Mouse (Mus musculus): Measurements from ENCODE around the gene Cd9. TPM values are rescaled to one million over a fixed set of nuclear protein-coding genes. Genes with fewer than 3 reads are reported as not detected.

Cd9 gene
- polyA plus RNA-seq, 1 experiment from 2014 or later, result 43.7 TPM

- H3K4me2 ChIP-seq (ENCODE audit: low read depth), result no peak overlapping the region
- H3K27me3 ChIP-seq (ENCODE audit: control insufficient read depth, insufficient read depth, low read length), result no peaks in the 10 kb centered on the region
- ATAC-seq (ENCODE audit: insufficient read depth, low FRiP score, low TSS enrichment), result no peak
- no peak overlapping the region for H3K9ac ChIP-seq (ENCODE audit: low read length)
- no peak overlapping the region for H3K4me3 ChIP-seq (ENCODE audit: low read depth, low read length)
- no peaks in the 10 kb centered on the region for H3K9me3 ChIP-seq (ENCODE audit: control insufficient read depth, low read length)
- H3K4me1 ChIP-seq (ENCODE audit: control insufficient read depth, insufficient read depth, low read length), result no peaks in the 10 kb centered on the region
- no peaks in the 10 kb centered on the region for H3K36me3 ChIP-seq (ENCODE audit: control insufficient read depth, insufficient read depth, low read length)
- no peak for DNase-seq (ENCODE audit: low spot score)
- no peak overlapping the region for H3K27ac ChIP-seq (ENCODE audit: low read depth, low read length)
- 78% methylated on average over 3 of the region's 3 CpGs for WGBS
These were observed 15.2 kb upstream of the Cd9 start for GRCm38 (mm10) chr6:125509783-125510182.

DNA sequence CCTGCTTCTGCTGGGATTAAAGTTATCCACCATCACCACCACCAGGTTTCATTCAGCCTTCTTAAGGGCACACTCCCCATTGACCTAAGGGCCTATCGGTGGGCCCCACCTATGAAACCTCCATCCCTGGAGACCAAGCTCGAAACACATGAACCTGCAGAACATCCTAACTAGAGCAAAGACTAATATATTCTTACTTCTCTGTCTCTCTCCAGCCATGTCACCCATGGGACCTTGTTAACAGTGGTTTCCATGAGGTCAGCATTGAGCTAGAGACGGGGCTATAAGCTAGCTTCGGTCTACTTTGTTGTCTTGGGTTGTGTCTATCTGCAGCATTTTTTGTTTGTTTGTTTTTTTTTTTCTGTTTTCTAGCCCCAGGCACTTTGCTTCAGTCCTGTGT is 11.8 kb upstream of the Cd9 start:
- Histone ChIP-seq H3K4me3 (ENCODE audit: low read depth, low read length) (no peak overlapping the region), H3K27ac (ENCODE audit: low read depth, low read length) (no peak overlapping the region), H3K36me3 (ENCODE audit: control insufficient read depth, insufficient read depth, low read length) (no peaks in the 10 kb centered on the region), H3K4me2 (ENCODE audit: low read depth) (no peak overlapping the region), H3K4me1 (ENCODE audit: control insufficient read depth, insufficient read depth, low read length) (no peaks in the 10 kb centered on the region), H3K27me3 (ENCODE audit: control insufficient read depth, insufficient read depth, low read length) (no peaks in the 10 kb centered on the region), H3K9me3 (ENCODE audit: control insufficient read depth, low read length) (no peaks in the 10 kb centered on the region), H3K9ac (ENCODE audit: low read length) (no peak overlapping the region)
- DNase-seq (ENCODE audit: low spot score) (no peak), ATAC-seq (ENCODE audit: insufficient read depth, low FRiP score, low TSS enrichment) (no peak)
- WGBS, result 94% methylated on average over 4 of the region's 4 CpGs

DNA sequence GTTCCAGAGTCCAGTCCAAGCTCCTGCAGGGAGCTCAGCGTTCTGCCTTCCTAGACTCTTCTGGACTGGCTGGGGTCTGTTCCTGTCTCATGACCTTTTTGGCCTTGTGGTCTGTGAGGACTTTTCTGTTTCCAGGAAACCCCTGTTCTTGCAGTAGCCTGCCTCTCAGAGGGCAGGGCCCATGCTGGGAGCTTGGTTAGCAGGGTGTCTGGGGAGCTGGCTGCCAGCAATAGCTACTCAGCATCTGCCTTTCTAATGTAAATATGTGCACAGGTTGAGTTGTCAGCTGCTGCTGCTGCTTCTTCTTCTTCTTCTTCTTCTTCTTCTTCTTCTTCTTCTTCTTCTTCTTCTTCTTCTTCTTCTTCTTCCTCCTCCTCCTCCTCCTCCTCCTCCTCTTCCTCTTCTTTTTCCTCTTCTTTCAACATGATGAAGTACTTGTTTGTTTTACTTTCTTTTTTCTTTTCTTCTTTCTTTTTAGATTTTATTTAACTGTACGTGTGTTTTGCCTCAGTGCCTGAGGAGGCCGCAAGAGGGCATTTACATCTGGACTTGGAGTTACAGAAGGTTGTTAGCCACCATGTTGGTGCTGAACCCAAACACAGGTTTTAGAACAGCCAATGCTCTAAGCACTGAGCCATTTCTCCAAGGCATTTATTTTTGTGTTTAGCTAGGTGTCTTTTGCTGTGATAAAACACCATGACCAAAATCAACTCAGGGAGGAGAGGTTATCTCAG is 10.2 kb upstream of the Cd9 start:
- H3K9ac ChIP-seq (ENCODE audit: low read length), result no peak overlapping the region
- H3K27me3 ChIP-seq (ENCODE audit: control insufficient read depth, insufficient read depth, low read length), result no peaks in the 10 kb centered on the region
- 39% methylated on average over 3 of the region's 3 CpGs for WGBS
- no peak overlapping the region for H3K4me2 ChIP-seq (ENCODE audit: low read depth)
- H3K9me3 ChIP-seq (ENCODE audit: control insufficient read depth, low read length), result no peaks in the 10 kb centered on the region
- H3K27ac ChIP-seq (ENCODE audit: low read depth, low read length), result no peak overlapping the region
- ATAC-seq (ENCODE audit: insufficient read depth, low FRiP score, low TSS enrichment) (no peak), DNase-seq (ENCODE audit: low spot score) (no peak)
- no peak overlapping the region for H3K4me3 ChIP-seq (ENCODE audit: low read depth, low read length)
- no peaks in the 10 kb centered on the region for H3K4me1 ChIP-seq (ENCODE audit: control insufficient read depth, insufficient read depth, low read length)
- no peaks in the 10 kb centered on the region for H3K36me3 ChIP-seq (ENCODE audit: control insufficient read depth, insufficient read depth, low read length)

- H3K36me3 ChIP-seq (ENCODE audit: control insufficient read depth, insufficient read depth, low read length), result no peaks in the 10 kb centered on the region
- H3K4me2 ChIP-seq (ENCODE audit: low read depth), result no peak overlapping the region
- ATAC-seq (ENCODE audit: insufficient read depth, low FRiP score, low TSS enrichment) (no peak), DNase-seq (ENCODE audit: low spot score) (no peak)
- H3K4me1 ChIP-seq (ENCODE audit: control insufficient read depth, insufficient read depth, low read length), result no peaks in the 10 kb centered on the region
- H3K9me3 ChIP-seq (ENCODE audit: control insufficient read depth, low read length), result no peaks in the 10 kb centered on the region
- no peak overlapping the region for H3K27ac ChIP-seq (ENCODE audit: low read depth, low read length)
- H3K27me3 ChIP-seq (ENCODE audit: control insufficient read depth, insufficient read depth, low read length), result no peaks in the 10 kb centered on the region
- 90% methylated on average over 11 of the region's 11 CpGs for WGBS
- H3K9ac ChIP-seq (ENCODE audit: low read length), result no peak overlapping the region
- H3K4me3 ChIP-seq (ENCODE audit: low read depth, low read length), result no peak overlapping the region
These were observed 8.7 kb upstream of the Cd9 start for GRCm38 (mm10) chr6:125503186-125503802.

DNA sequence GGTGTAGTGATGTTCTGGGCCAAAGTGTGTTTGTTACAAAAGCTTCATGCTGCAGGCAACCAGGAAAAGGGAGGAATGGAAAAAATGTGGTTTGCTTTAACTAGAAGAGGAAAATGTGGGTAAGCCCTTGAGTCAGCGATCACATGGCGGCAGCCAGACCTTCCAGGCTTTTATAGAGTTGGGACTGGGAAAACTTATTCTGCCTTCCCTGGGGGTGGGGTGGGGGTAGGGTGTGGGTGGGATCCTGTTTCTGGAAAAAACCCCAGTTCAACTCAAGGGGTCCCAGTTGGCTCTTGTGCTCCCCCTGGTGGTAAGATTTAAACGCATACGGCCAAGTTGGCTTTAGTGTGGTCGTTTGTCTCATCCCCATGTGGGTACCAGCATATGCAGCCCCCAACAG is 3.5 kb upstream of the Cd9 start:
- H3K4me3 ChIP-seq (ENCODE audit: low read depth, low read length), result no peak overlapping the region
- H3K27me3 ChIP-seq (ENCODE audit: control insufficient read depth, insufficient read depth, low read length), result peaks cover 13% of the 10 kb centered on the region; the same call in 1 of the 2 replicates
- DNase-seq (ENCODE audit: low spot score) (peak; percentile 51), ATAC-seq (ENCODE audit: insufficient read depth, low FRiP score, low TSS enrichment) (no peak)
- H3K27ac ChIP-seq (ENCODE audit: low read depth, low read length), result no peak overlapping the region
- no peak overlapping the region for H3K9ac ChIP-seq (ENCODE audit: low read length)
- 27% methylated on average over 5 of the region's 5 CpGs for WGBS
- no peaks in the 10 kb centered on the region; the same call in 1 of the 2 replicates for H3K4me1 ChIP-seq (ENCODE audit: control insufficient read depth, insufficient read depth, low read length)
- H3K36me3 ChIP-seq (ENCODE audit: control insufficient read depth, insufficient read depth, low read length), result no peaks in the 10 kb centered on the region
- no peak overlapping the region for H3K4me2 ChIP-seq (ENCODE audit: low read depth)
- no peaks in the 10 kb centered on the region for H3K9me3 ChIP-seq (ENCODE audit: control insufficient read depth, low read length)

DNA sequence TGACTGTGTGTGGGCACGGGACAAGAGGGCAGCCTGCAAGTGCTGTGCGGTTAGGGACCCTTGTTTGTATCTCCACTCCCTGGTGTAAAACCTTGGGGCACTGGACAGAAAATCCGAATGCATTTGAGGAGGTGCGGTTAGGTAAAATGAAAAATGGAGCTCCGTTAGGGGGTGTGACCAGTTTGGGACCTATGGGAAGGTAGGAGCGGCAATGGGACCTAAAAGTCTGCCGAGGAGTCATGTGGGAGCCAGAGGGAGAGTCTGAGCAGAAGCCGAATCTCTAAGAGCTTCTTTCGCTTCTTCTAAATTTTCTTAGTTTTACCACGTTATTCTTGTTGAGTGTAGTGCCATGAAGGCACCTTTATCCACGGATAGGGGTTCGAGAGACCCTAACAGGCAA is 1.8 kb upstream of the Cd9 start:
- Histone ChIP-seq H3K27me3 (ENCODE audit: control insufficient read depth, insufficient read depth, low read length) (peaks cover 17% of the 10 kb centered on the region; the same call in 1 of the 2 replicates), H3K9ac (ENCODE audit: low read length) (no peak overlapping the region), H3K36me3 (ENCODE audit: control insufficient read depth, insufficient read depth, low read length) (no peaks in the 10 kb centered on the region), H3K4me1 (ENCODE audit: control insufficient read depth, insufficient read depth, low read length) (no peaks in the 10 kb centered on the region; the same call in 1 of the 2 replicates), H3K9me3 (ENCODE audit: control insufficient read depth, low read length) (no peaks in the 10 kb centered on the region), H3K4me2 (ENCODE audit: low read depth) (no peak overlapping the region), H3K4me3 (ENCODE audit: low read depth, low read length) (no peak overlapping the region), H3K27ac (ENCODE audit: low read depth, low read length) (no peak overlapping the region)
- ATAC-seq (ENCODE audit: insufficient read depth, low FRiP score, low TSS enrichment) (no peak), DNase-seq (ENCODE audit: low spot score) (no peak)
- whole genome bisulfite sequencing, result 90% methylated on average over 12 of the region's 12 CpGs

- H3K36me3 ChIP-seq (ENCODE audit: control insufficient read depth, insufficient read depth, low read length), result no peaks in the 10 kb centered on the region
- WGBS, result 67% methylated on average over 9 of the region's 9 CpGs
- H3K4me3 ChIP-seq (ENCODE audit: low read depth, low read length), result no peak overlapping the region
- H3K27ac ChIP-seq (ENCODE audit: low read depth, low read length), result no peak overlapping the region
- no peaks in the 10 kb centered on the region; the same call in 1 of the 2 replicates for H3K4me1 ChIP-seq (ENCODE audit: control insufficient read depth, insufficient read depth, low read length)
- H3K9me3 ChIP-seq (ENCODE audit: control insufficient read depth, low read length), result no peaks in the 10 kb centered on the region
- H3K27me3 ChIP-seq (ENCODE audit: control insufficient read depth, insufficient read depth, low read length), result peaks cover 17% of the 10 kb centered on the region; the same call in 1 of the 2 replicates
- no peak overlapping the region for H3K9ac ChIP-seq (ENCODE audit: low read length)
- H3K4me2 ChIP-seq (ENCODE audit: low read depth), result no peak overlapping the region
- ATAC-seq (ENCODE audit: insufficient read depth, low FRiP score, low TSS enrichment) (no peak), DNase-seq (ENCODE audit: low spot score) (no peak)
These were observed 770 bp upstream of the Cd9 start for GRCm38 (mm10) chr6:125495361-125495760.

DNA sequence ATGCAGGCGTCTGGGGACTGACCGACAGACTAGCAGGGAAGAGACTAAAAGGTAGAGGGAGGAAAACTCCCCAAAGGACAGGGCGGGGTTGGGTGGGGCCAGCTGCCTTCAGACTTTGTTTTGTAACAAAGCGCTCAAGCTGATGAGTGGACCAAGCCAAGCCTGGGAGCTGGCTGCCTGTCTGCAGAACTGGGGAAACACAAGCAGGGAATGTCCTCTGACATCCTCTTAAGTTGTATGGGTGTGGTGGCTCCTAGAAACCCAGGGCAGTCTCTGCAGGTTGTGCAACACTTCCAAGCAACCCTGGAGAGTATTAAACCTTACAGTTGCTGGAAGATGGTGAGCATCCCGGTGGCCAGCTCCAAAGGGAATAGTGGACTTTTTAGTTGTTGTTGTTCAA is 1.4 kb downstream of the Cd9 start:
- H3K36me3 ChIP-seq (ENCODE audit: control insufficient read depth, insufficient read depth, low read length), result no peaks in the 10 kb centered on the region
- H3K27me3 ChIP-seq (ENCODE audit: control insufficient read depth, insufficient read depth, low read length), result peaks cover 17% of the 10 kb centered on the region; the same call in 1 of the 2 replicates
- DNase-seq (ENCODE audit: low spot score) (no peak), ATAC-seq (ENCODE audit: insufficient read depth, low FRiP score, low TSS enrichment) (no peak)
- no peak overlapping the region for H3K27ac ChIP-seq (ENCODE audit: low read depth, low read length)
- no peaks in the 10 kb centered on the region for H3K9me3 ChIP-seq (ENCODE audit: control insufficient read depth, low read length)
- H3K4me3 ChIP-seq (ENCODE audit: low read depth, low read length), result no peak overlapping the region
- H3K9ac ChIP-seq (ENCODE audit: low read length), result no peak overlapping the region
- no peaks in the 10 kb centered on the region; the same call in 1 of the 2 replicates for H3K4me1 ChIP-seq (ENCODE audit: control insufficient read depth, insufficient read depth, low read length)
- peak overlapping the region; percentile 96; the same call in 1 of the 2 replicates for H3K4me2 ChIP-seq (ENCODE audit: low read depth)
- WGBS, result 52% methylated on average over 5 of the region's 5 CpGs

DNA sequence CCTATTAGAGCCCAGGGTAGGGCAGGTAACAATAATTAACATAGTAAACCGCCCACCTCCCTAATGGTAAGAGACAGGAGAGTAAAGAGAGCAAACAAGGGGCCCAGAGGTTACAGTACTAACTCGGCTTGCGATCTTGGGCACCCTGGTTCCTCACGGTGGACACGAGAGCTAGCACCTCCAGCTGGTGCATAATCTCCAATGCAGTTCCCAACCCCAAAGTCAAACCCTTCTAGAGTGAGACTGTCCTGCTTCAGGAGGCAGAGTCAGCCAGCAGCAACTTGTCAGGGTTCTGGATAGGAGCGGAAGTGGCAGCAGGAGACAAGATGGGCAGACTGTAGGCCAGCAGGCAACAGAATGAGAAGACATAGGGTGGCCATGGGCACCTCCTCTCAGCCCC is 1.9 kb downstream of the Cd9 start:
- Histone ChIP-seq H3K4me2 (ENCODE audit: low read depth) (peak overlapping the region; percentile 8; the same call in 1 of the 2 replicates), H3K4me3 (ENCODE audit: low read depth, low read length) (no peak overlapping the region), H3K27me3 (ENCODE audit: control insufficient read depth, insufficient read depth, low read length) (peaks cover 17% of the 10 kb centered on the region; the same call in 1 of the 2 replicates), H3K9ac (ENCODE audit: low read length) (no peak overlapping the region), H3K36me3 (ENCODE audit: control insufficient read depth, insufficient read depth, low read length) (no peaks in the 10 kb centered on the region), H3K4me1 (ENCODE audit: control insufficient read depth, insufficient read depth, low read length) (no peaks in the 10 kb centered on the region; the same call in 1 of the 2 replicates), H3K27ac (ENCODE audit: low read depth, low read length) (no peak overlapping the region), H3K9me3 (ENCODE audit: control insufficient read depth, low read length) (no peaks in the 10 kb centered on the region)
- ATAC-seq (ENCODE audit: insufficient read depth, low FRiP score, low TSS enrichment), result no peak
- WGBS, result 69% methylated on average over 6 of the region's 6 CpGs
- no peak for DNase-seq (ENCODE audit: low spot score)

All from neural tube, embryonic 11.5 days (tissue).